Mouse (Mus musculus) myocyte (in vitro differentiated cells): Measurements from ENCODE around the gene Hist1h2ak.

ENCODE experiments used
- CEBPB ChIP-seq: IDR thresholded peaks from 2 replicates; pipeline ENCODE4 v1.6.1; 2011; ENCODE audit warnings: mild to moderate bottlenecking, moderate library complexity; ENCODE audit not compliant: poor library complexity, insufficient read depth, severe bottlenecking
- E2F4 ChIP-seq: IDR thresholded peaks from one replicate; pipeline ENCODE4 v1.6.1; 2011; ENCODE audit warnings: mild to moderate bottlenecking, control low read depth, moderate library complexity; ENCODE audit not compliant: insufficient read depth
- MAX ChIP-seq: IDR thresholded peaks from one replicate; pipeline ENCODE4 v1.6.1; 2011; ENCODE audit warnings: low read depth, mild to moderate bottlenecking, control low read depth
- MYOD1 ChIP-seq, 3 experiments: IDR thresholded peaks; one replicate each; pipeline ENCODE4 v1.6.1; 2011; ENCODE audit warnings: control low read depth in 2 of 3, low read depth in 2 of 3, mild to moderate bottlenecking in 2 of 3, moderate library complexity in 1 of 3; ENCODE audit not compliant: insufficient read length in 2 of 3, control insufficient read depth in 1 of 3
- MYOG ChIP-seq, 3 experiments: IDR thresholded peaks; one replicate each; pipeline ENCODE4 v1.6.1; 2011; ENCODE audit warnings: control low read depth in 2 of 3, low read depth in 2 of 3, mild to moderate bottlenecking in 2 of 3; ENCODE audit not compliant: insufficient read length in 2 of 3, control insufficient read depth in 1 of 3, insufficient read depth in 1 of 3
- POLR2A ChIP-seq: IDR thresholded peaks from one replicate; pipeline ENCODE4 v1.6.1; 2011; ENCODE audit warnings: low read depth, mild to moderate bottlenecking, control low read depth, moderate library complexity; ENCODE audit not compliant: insufficient read length
- POLR2AphosphoS2 ChIP-seq: IDR thresholded peaks from one replicate; pipeline ENCODE4 v1.6.1; 2011; ENCODE audit warnings: low read depth, control low read depth; ENCODE audit not compliant: insufficient read length
- REST ChIP-seq: IDR thresholded peaks from one replicate; pipeline ENCODE4 v1.6.1; 2011; ENCODE audit warnings: mild to moderate bottlenecking, control low read depth, moderate library complexity; ENCODE audit not compliant: insufficient read depth, insufficient read length
- SRF ChIP-seq: IDR thresholded peaks from one replicate; pipeline ENCODE4 v1.6.1; 2011; ENCODE audit warnings: low read depth; ENCODE audit not compliant: control insufficient read depth, insufficient read length
- TCF12 ChIP-seq: IDR thresholded peaks from one replicate; pipeline ENCODE4 v1.6.1; 2011; ENCODE audit warnings: mild to moderate bottlenecking, control low read depth; ENCODE audit not compliant: poor library complexity, insufficient read depth, severe bottlenecking
- TCF3 ChIP-seq: IDR thresholded peaks from one replicate; pipeline ENCODE4 v1.6.1; 2011; ENCODE audit warnings: low read depth, control low read depth; ENCODE audit not compliant: insufficient read length
- USF1 ChIP-seq: IDR thresholded peaks from one replicate; pipeline ENCODE4 v1.6.1; 2011; ENCODE audit warnings: low read depth, mild to moderate bottlenecking, control low read depth, moderate library complexity

DNA sequence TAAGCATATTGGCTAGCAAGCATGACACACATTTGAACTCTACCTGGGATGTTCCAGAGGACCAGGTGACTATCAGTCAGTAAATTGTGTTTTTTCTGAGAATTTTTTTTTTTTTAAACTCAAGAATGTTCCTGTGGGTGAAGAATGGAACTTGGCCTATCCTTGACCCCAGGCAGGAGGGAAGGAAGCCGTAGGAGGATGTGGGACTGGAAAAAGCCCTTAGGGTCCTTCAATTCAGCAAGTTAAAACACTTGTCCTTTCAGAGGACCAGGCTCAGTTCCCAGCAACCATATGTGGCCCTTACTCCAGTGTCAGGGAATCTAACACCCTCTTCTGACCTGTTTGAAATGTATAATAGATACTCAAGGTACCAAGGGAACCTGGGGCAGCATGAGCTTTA is 24.1 kb downstream of the Hist1h2ak start:
- TF ChIP-seq POLR2A (no peak), USF1 (no peak), MAX (no peak), CEBPB (no peak), E2F4 (no peak), MYOG (IDR thresholded peaks at IDR 0.05; ENCODE audit: control insufficient read depth in 1 of 3, insufficient read depth in 1 of 3, insufficient read length in 2 of 3, low read depth in 2 of 3) (no peak), REST (no peak), SRF (no peak), POLR2AphosphoS2 (no peak), TCF12 (no peak), MYOD1 (IDR thresholded peaks at IDR 0.05; ENCODE audit: control insufficient read depth in 1 of 3, insufficient read length in 2 of 3, low read depth in 2 of 3) (no peak), TCF3 (no peak)
